Mouse (Mus musculus): ENCODE data around the gene Tssk3. TPM values are rescaled to one million over a fixed set of nuclear protein-coding genes. Genes with fewer than 3 reads are reported as not detected.
"Not testable (repeated sequence)": the region's sequence is repeated elsewhere in the genome, so short reads cannot be mapped to it uniquely, and the experiment has no call there.

Tssk3 gene
- 252 and 267 TPM in 2 replicates for polyA plus RNA-seq (2012; rRNA removed)

GRCm38 (mm10) chr4:129490972-129491880, at the start of gene Tssk3, which contains the start of gene Fam229a:
Gene Tssk3 (minus strand): TSS chr4:129491022.
Gene Fam229a (plus strand): TSS chr4:129491190.
- Histone ChIP-seq H3K4me3 (ENCODE audit: control insufficient read depth, low read depth, low read length) (peak within 1 kb of the TSS; percentile 95), H3K36me3 (ENCODE audit: control insufficient read depth, insufficient read depth, low read length) (peaks cover under 1% of the 10 kb centered on the region; the same call in 1 of the 2 replicates), H3K27ac (ENCODE audit: control insufficient read depth, insufficient read depth, low read depth, low read length) (peak within 1 kb of the TSS; percentile 97), H3K27me3 (ENCODE audit: control insufficient read depth, insufficient read depth, low read length) (no peaks in the 10 kb centered on the region), H3K4me1 (ENCODE audit: control insufficient read depth, insufficient read depth, low read length) (peaks cover 10% of the 10 kb centered on the region)
- peak; percentile 64; the same call in 1 of the 2 replicates for TF ChIP-seq POLR2A (IDR thresholded peaks at IDR 0.05; ENCODE audit: control insufficient read depth, low read depth, low read length)
- TF ChIP-seq CTCF (IDR thresholded peaks at IDR 0.05; ENCODE audit: control insufficient read depth, insufficient read depth, insufficient replicate concordance, low read depth, low read length): 0 out of 2 replicates have a peak, but pooled peaks have one; percentile 24

- no peak overlapping the region for H3K27ac ChIP-seq (ENCODE audit: control insufficient read depth, insufficient read depth, low read depth, low read length)
- H3K36me3 ChIP-seq (ENCODE audit: control insufficient read depth, insufficient read depth, low read length): 0 out of 2 replicates have a peak, but pooled peaks cover 1% of the 10 kb centered on the region
- H3K4me3 ChIP-seq (ENCODE audit: control insufficient read depth, low read depth, low read length): no peak overlapping the region
- no peaks in the 10 kb centered on the region for H3K27me3 ChIP-seq (ENCODE audit: control insufficient read depth, insufficient read depth, low read length)
- no peak for TF ChIP-seq POLR2A (IDR thresholded peaks at IDR 0.05; ENCODE audit: control insufficient read depth, low read depth, low read length)
- peak; percentile 32; the same call in 1 of the 2 replicates for TF ChIP-seq CTCF (IDR thresholded peaks at IDR 0.05; ENCODE audit: control insufficient read depth, insufficient read depth, insufficient replicate concordance, low read depth, low read length)
- H3K4me1 ChIP-seq (ENCODE audit: control insufficient read depth, insufficient read depth, low read length): peaks cover 5% of the 10 kb centered on the region
These were observed 49.2 kb upstream of the Tssk3 start for GRCm38 (mm10) chr4:129540012-129540411.

GRCm38 (mm10) chr4:129528901-129529300, 38.1 kb upstream of the Tssk3 start:
- H3K27me3 ChIP-seq (ENCODE audit: control insufficient read depth, insufficient read depth, low read length); H3K27ac ChIP-seq (ENCODE audit: control insufficient read depth, insufficient read depth, low read depth, low read length); H3K36me3 ChIP-seq (ENCODE audit: control insufficient read depth, insufficient read depth, low read length); H3K4me1 ChIP-seq (ENCODE audit: control insufficient read depth, insufficient read depth, low read length); H3K4me3 ChIP-seq (ENCODE audit: control insufficient read depth, low read depth, low read length): not testable (repeated sequence)

GRCm38 (mm10) chr4:129525889-129526288, 35.1 kb upstream of the Tssk3 start:
- Histone ChIP-seq H3K4me3 (ENCODE audit: control insufficient read depth, low read depth, low read length) (no peak overlapping the region), H3K27ac (ENCODE audit: control insufficient read depth, insufficient read depth, low read depth, low read length) (no peak overlapping the region), H3K4me1 (ENCODE audit: control insufficient read depth, insufficient read depth, low read length) (no peaks in the 10 kb centered on the region), H3K36me3 (ENCODE audit: control insufficient read depth, insufficient read depth, low read length) (peaks cover 6% of the 10 kb centered on the region), H3K27me3 (ENCODE audit: control insufficient read depth, insufficient read depth, low read length) (no peaks in the 10 kb centered on the region)
- TF ChIP-seq POLR2A (IDR thresholded peaks at IDR 0.05; ENCODE audit: control insufficient read depth, low read depth, low read length): no peak
- no peak for TF ChIP-seq CTCF (IDR thresholded peaks at IDR 0.05; ENCODE audit: control insufficient read depth, insufficient read depth, insufficient replicate concordance, low read depth, low read length)

- TF ChIP-seq CTCF (IDR thresholded peaks at IDR 0.05; ENCODE audit: control insufficient read depth, insufficient read depth, insufficient replicate concordance, low read depth, low read length) (no peak), POLR2A (IDR thresholded peaks at IDR 0.05; ENCODE audit: control insufficient read depth, low read depth, low read length) (no peak)
- Histone ChIP-seq H3K27ac (ENCODE audit: control insufficient read depth, insufficient read depth, low read depth, low read length) (no peak overlapping the region), H3K27me3 (ENCODE audit: control insufficient read depth, insufficient read depth, low read length) (no peaks in the 10 kb centered on the region), H3K4me1 (ENCODE audit: control insufficient read depth, insufficient read depth, low read length) (no peaks in the 10 kb centered on the region), H3K36me3 (ENCODE audit: control insufficient read depth, insufficient read depth, low read length) (peaks cover 3% of the 10 kb centered on the region), H3K4me3 (ENCODE audit: control insufficient read depth, low read depth, low read length) (no peak overlapping the region)
These were observed 34.5 kb upstream of the Tssk3 start for GRCm38 (mm10) chr4:129525338-129525737.

GRCm38 (mm10) chr4:129518519-129518918, 27.7 kb upstream of the Tssk3 start:
- H3K27me3 ChIP-seq (ENCODE audit: control insufficient read depth, insufficient read depth, low read length): no peaks in the 10 kb centered on the region
- peaks cover 6% of the 10 kb centered on the region for H3K36me3 ChIP-seq (ENCODE audit: control insufficient read depth, insufficient read depth, low read length)
- H3K4me1 ChIP-seq (ENCODE audit: control insufficient read depth, insufficient read depth, low read length): peaks cover 3% of the 10 kb centered on the region; the same call in 1 of the 2 replicates
- no peak for TF ChIP-seq POLR2A (IDR thresholded peaks at IDR 0.05; ENCODE audit: control insufficient read depth, low read depth, low read length)
- no peak for TF ChIP-seq CTCF (IDR thresholded peaks at IDR 0.05; ENCODE audit: control insufficient read depth, insufficient read depth, insufficient replicate concordance, low read depth, low read length)
- no peak overlapping the region for H3K27ac ChIP-seq (ENCODE audit: control insufficient read depth, insufficient read depth, low read depth, low read length)
- H3K4me3 ChIP-seq (ENCODE audit: control insufficient read depth, low read depth, low read length): no peak overlapping the region

- Histone ChIP-seq H3K27me3 (ENCODE audit: control insufficient read depth, insufficient read depth, low read length) (no peaks in the 10 kb centered on the region), H3K27ac (ENCODE audit: control insufficient read depth, insufficient read depth, low read depth, low read length) (no peak overlapping the region), H3K4me1 (ENCODE audit: control insufficient read depth, insufficient read depth, low read length) (peaks cover 10% of the 10 kb centered on the region), H3K36me3 (ENCODE audit: control insufficient read depth, insufficient read depth, low read length) (peaks cover 5% of the 10 kb centered on the region), H3K4me3 (ENCODE audit: control insufficient read depth, low read depth, low read length) (no peak overlapping the region)
- TF ChIP-seq CTCF (IDR thresholded peaks at IDR 0.05; ENCODE audit: control insufficient read depth, insufficient read depth, insufficient replicate concordance, low read depth, low read length) (no peak), POLR2A (IDR thresholded peaks at IDR 0.05; ENCODE audit: control insufficient read depth, low read depth, low read length) (no peak)
These were observed 26.1 kb upstream of the Tssk3 start for GRCm38 (mm10) chr4:129516925-129517324.

Data from testis, adult 2 months (tissue).